Mouse (Mus musculus): ENCODE measurements around the gene Lrrc3c. TPM values are rescaled to one million over a fixed set of nuclear protein-coding genes. Genes with fewer than 3 reads are reported as not detected.

The Lrrc3c gene
- polyA plus RNA-seq, 1 experiment: not detected

- Histone ChIP-seq H3K36me3 (ENCODE audit: control insufficient read depth, insufficient read depth, low read length) (peaks cover 14% of the 10 kb centered on the region), H3K27me3 (ENCODE audit: control insufficient read depth, insufficient read depth, low read length) (no peaks in the 10 kb centered on the region), H3K27ac (ENCODE audit: insufficient read depth, low read length) (peak overlapping the region; percentile 59; the same call in 1 of the 2 replicates), H3K4me1 (ENCODE audit: control insufficient read depth, insufficient read depth, insufficient read length) (no peaks in the 10 kb centered on the region; the same call in 1 of the 2 replicates), H3K4me3 (ENCODE audit: extremely low read depth, insufficient read depth, insufficient read length) (no peak overlapping the region)
- no peak for DNase-seq (ENCODE audit: low read depth in 1 of 2, low spot score in 2 of 2)
- WGBS: 64% methylated on average over 17 of the region's 17 CpGs
- TF ChIP-seq CTCF (IDR thresholded peaks at IDR 0.05; ENCODE audit: extremely low read depth, insufficient read depth, insufficient read length, insufficient replicate concordance): no peak
Measured at GRCm38 (mm10) chr11:98581286-98582029, 16.6 kb upstream of the Lrrc3c start.

GRCm38 (mm10) chr11:98582030-98582388 lies 16.1 kb upstream of the Lrrc3c start:
- DNase-seq (ENCODE audit: low read depth in 1 of 2, low spot score in 2 of 2): no peak
- Histone ChIP-seq H3K4me3 (ENCODE audit: extremely low read depth, insufficient read depth, insufficient read length) (no peak overlapping the region), H3K36me3 (ENCODE audit: control insufficient read depth, insufficient read depth, low read length) (peaks cover 14% of the 10 kb centered on the region), H3K27ac (ENCODE audit: insufficient read depth, low read length) (no peak overlapping the region; the same call in 1 of the 2 replicates), H3K27me3 (ENCODE audit: control insufficient read depth, insufficient read depth, low read length) (no peaks in the 10 kb centered on the region), H3K4me1 (ENCODE audit: control insufficient read depth, insufficient read depth, insufficient read length) (no peaks in the 10 kb centered on the region; the same call in 1 of the 2 replicates)
- TF ChIP-seq POLR2A (IDR thresholded peaks at IDR 0.05; ENCODE audit: low read depth, low read length) (no peak), CTCF (IDR thresholded peaks at IDR 0.05; ENCODE audit: extremely low read depth, insufficient read depth, insufficient read length, insufficient replicate concordance) (no peak)
- 74% methylated on average over 8 of the region's 8 CpGs for WGBS

GRCm38 (mm10) chr11:98582551-98583264 lies 15.4 kb upstream of the Lrrc3c start:
- no peak for DNase-seq (ENCODE audit: low read depth in 1 of 2, low spot score in 2 of 2)
- Histone ChIP-seq H3K27ac (ENCODE audit: insufficient read depth, low read length) (peak overlapping the region; percentile 29; the same call in 1 of the 2 replicates), H3K4me3 (ENCODE audit: extremely low read depth, insufficient read depth, insufficient read length) (no peak overlapping the region), H3K27me3 (ENCODE audit: control insufficient read depth, insufficient read depth, low read length) (no peaks in the 10 kb centered on the region), H3K4me1 (ENCODE audit: control insufficient read depth, insufficient read depth, insufficient read length) (peaks cover 3% of the 10 kb centered on the region; the same call in 1 of the 2 replicates), H3K36me3 (ENCODE audit: control insufficient read depth, insufficient read depth, low read length) (peaks cover 14% of the 10 kb centered on the region)
- TF ChIP-seq POLR2A (IDR thresholded peaks at IDR 0.05; ENCODE audit: low read depth, low read length) (no peak), CTCF (IDR thresholded peaks at IDR 0.05; ENCODE audit: extremely low read depth, insufficient read depth, insufficient read length, insufficient replicate concordance) (no peak)
- whole genome bisulfite sequencing: 64% methylated on average over 12 of the region's 12 CpGs

- peaks cover 14% of the 10 kb centered on the region for H3K36me3 ChIP-seq (ENCODE audit: control insufficient read depth, insufficient read depth, low read length)
- H3K27ac ChIP-seq (ENCODE audit: insufficient read depth, low read length): peak overlapping the region; percentile 32; the same call in 1 of the 2 replicates
- DNase-seq (ENCODE audit: low read depth in 1 of 2, low spot score in 2 of 2): no peak
- H3K4me1 ChIP-seq (ENCODE audit: control insufficient read depth, insufficient read depth, insufficient read length): peaks cover 3% of the 10 kb centered on the region; the same call in 1 of the 2 replicates
- TF ChIP-seq POLR2A (IDR thresholded peaks at IDR 0.05; ENCODE audit: low read depth, low read length) (no peak), CTCF (IDR thresholded peaks at IDR 0.05; ENCODE audit: extremely low read depth, insufficient read depth, insufficient read length, insufficient replicate concordance) (no peak)
- no peaks in the 10 kb centered on the region for H3K27me3 ChIP-seq (ENCODE audit: control insufficient read depth, insufficient read depth, low read length)
- no peak overlapping the region for H3K4me3 ChIP-seq (ENCODE audit: extremely low read depth, insufficient read depth, insufficient read length)
- 73% methylated on average over 3 of the region's 3 CpGs for WGBS
Measured at GRCm38 (mm10) chr11:98583265-98583552, 14.9 kb upstream of the Lrrc3c start.

GRCm38 (mm10) chr11:98583571-98583970 lies 14.5 kb upstream of the Lrrc3c start:
- Histone ChIP-seq H3K27me3 (ENCODE audit: control insufficient read depth, insufficient read depth, low read length) (no peaks in the 10 kb centered on the region), H3K36me3 (ENCODE audit: control insufficient read depth, insufficient read depth, low read length) (peaks cover 14% of the 10 kb centered on the region), H3K27ac (ENCODE audit: insufficient read depth, low read length) (peak overlapping the region; percentile 32; the same call in 1 of the 2 replicates), H3K4me3 (ENCODE audit: extremely low read depth, insufficient read depth, insufficient read length) (no peak overlapping the region), H3K4me1 (ENCODE audit: control insufficient read depth, insufficient read depth, insufficient read length) (peaks cover 3% of the 10 kb centered on the region; the same call in 1 of the 2 replicates)
- TF ChIP-seq CTCF (IDR thresholded peaks at IDR 0.05; ENCODE audit: extremely low read depth, insufficient read depth, insufficient read length, insufficient replicate concordance) (no peak), POLR2A (IDR thresholded peaks at IDR 0.05; ENCODE audit: low read depth, low read length) (no peak)
- no peak for DNase-seq (ENCODE audit: low read depth in 1 of 2, low spot score in 2 of 2)
- 38% methylated on average over 3 of the region's 3 CpGs for WGBS

- DNase-seq (ENCODE audit: low read depth in 1 of 2, low spot score in 2 of 2): no peak
- TF ChIP-seq POLR2A (IDR thresholded peaks at IDR 0.05; ENCODE audit: low read depth, low read length) (no peak), CTCF (IDR thresholded peaks at IDR 0.05; ENCODE audit: extremely low read depth, insufficient read depth, insufficient read length, insufficient replicate concordance) (no peak)
- Histone ChIP-seq H3K36me3 (ENCODE audit: control insufficient read depth, insufficient read depth, low read length) (peaks cover 14% of the 10 kb centered on the region), H3K4me3 (ENCODE audit: extremely low read depth, insufficient read depth, insufficient read length) (no peak overlapping the region), H3K4me1 (ENCODE audit: control insufficient read depth, insufficient read depth, insufficient read length) (peaks cover 3% of the 10 kb centered on the region; the same call in 1 of the 2 replicates), H3K27me3 (ENCODE audit: control insufficient read depth, insufficient read depth, low read length) (no peaks in the 10 kb centered on the region), H3K27ac (ENCODE audit: insufficient read depth, low read length) (no peak overlapping the region)
- 61% methylated on average over 1 of the region's 1 CpGs for WGBS
Measured at GRCm38 (mm10) chr11:98584146-98584545, 13.9 kb upstream of the Lrrc3c start.
